Mouse (Mus musculus) heart, postnatal 0 days (tissue): ENCODE results near the gene Asic1. TPM values are rescaled to one million over a fixed set of nuclear protein-coding genes. Genes with fewer than 3 reads are reported as not detected.

Experiments used
- ATAC-seq: fragments of 200-750 bp; cut with Nextera tagmentation; 2 replicates; pipeline ENCODE4 v1.8.0; 2017; ENCODE audit warnings: low read depth, moderate number of reproducible peaks, moderate library complexity; ENCODE audit not compliant: insufficient read depth
- DNase-seq: peaks from one replicate; pipeline ENCODE4 v3.0.0-alpha.2; 2016; ENCODE audit warnings: low spot score
- H3K27ac ChIP-seq: fragments of 300-500 bp; sonication (generic); 2 replicates; pipeline ENCODE4 v1.5.1; 2014; ENCODE audit warnings: low read depth, mild to moderate bottlenecking
- H3K27me3 ChIP-seq: fragments of 300-500 bp; sonication (generic); 2 replicates; pipeline ENCODE4 v1.6.1; 2014; ENCODE audit warnings: low read length, mixed read lengths; ENCODE audit not compliant: control insufficient read depth, insufficient read depth
- H3K36me3 ChIP-seq: fragments of 300-500 bp; sonication (generic); replicated peaks from 2 replicates; pipeline ENCODE4 v1.6.1; 2014; ENCODE audit warnings: low read length, mixed read lengths; ENCODE audit not compliant: control insufficient read depth, insufficient read depth
- H3K4me1 ChIP-seq: fragments of 300-500 bp; sonication (generic); 2 replicates; pipeline ENCODE4 v1.6.1; 2014; ENCODE audit warnings: antibody characterized with exemption; ENCODE audit not compliant: control insufficient read depth, insufficient read depth
- H3K4me2 ChIP-seq: fragments of 300-500 bp; sonication (generic); 2 replicates; pipeline ENCODE4 v1.6.1; 2014; ENCODE audit warnings: low read depth, mild to moderate bottlenecking, low read length, moderate library complexity
- H3K4me3 ChIP-seq: fragments of 300-500 bp; sonication (generic); 2 replicates; pipeline ENCODE4 v1.5.1; 2014; ENCODE audit warnings: low read depth, low read length
- H3K9ac ChIP-seq: fragments of 300-500 bp; sonication (generic); replicated peaks from 2 replicates; pipeline ENCODE4 v1.6.1; 2014; ENCODE audit warnings: low read depth, low read length, mixed read lengths
- H3K9me3 ChIP-seq: fragments of 300-500 bp; sonication (generic); replicated peaks from 2 replicates; pipeline ENCODE4 v1.6.1; 2016; ENCODE audit warnings: low read length; ENCODE audit not compliant: control insufficient read depth
- CTCF ChIP-seq: IDR thresholded peaks from 2 replicates; pipeline ENCODE4 v1.5.1; 2016; ENCODE audit warnings: antibody characterized with exemption, control low read depth, low read depth
- EP300 ChIP-seq: IDR thresholded peaks from 2 replicates; pipeline ENCODE4 v1.6.1; 2016; ENCODE audit warnings: antibody characterized with exemption, low read depth
- WGBS: fragments of 180-500 bp; shearing (Covaris S2); extraction: QIAGEN DNeasy Blood & Tissue Kit; methylation state at CpG from one replicate; pipeline ENCODE4 v1.1.7; 2014; 5-methylcytosine and 5-hydroxymethylcytosine counted together
- polyA plus RNA-seq: library from polyadenylated mRNA; unstranded; fragments of >200 nt; fragmentation: Nextera tagmentation; extraction: Ambion mirVana; gene quantifications from 2 replicates; pipeline ENCODE4 v1.2.1, GENCODE M21; 2015
- total RNA-seq: library from RNA; depleted of rRNA; stranded (reverse); fragments of >200 nt; gene quantifications from 2 replicates; pipeline ENCODE4 v1.2.3, GENCODE M21; 2014; ENCODE audit warnings: low replicate concordance

Gene Asic1
- total and polyA plus RNA-seq, 2 experiments from 2014 or later = 0.11 to 1.3 TPM

- DNase-seq = no peak
- TF ChIP-seq EP300 = no peak
- no peak for TF ChIP-seq CTCF
- ATAC-seq = no peak
- peak overlapping the region; percentile 99 for H3K27ac ChIP-seq
- H3K4me1 ChIP-seq = peaks cover 31% of the 10 kb centered on the region
- peaks cover 24% of the 10 kb centered on the region for H3K36me3 ChIP-seq
- peak overlapping the region; percentile 34; the same call in 1 of the 2 replicates for H3K9ac ChIP-seq
- no peaks in the 10 kb centered on the region for H3K27me3 ChIP-seq
- peak overlapping the region; percentile 70 for H3K4me2 ChIP-seq
- no peak overlapping the region; the same call in 1 of the 2 replicates for H3K4me3 ChIP-seq
- WGBS = 46% methylated on average over 5 of the region's 5 CpGs
- H3K9me3 ChIP-seq = no peaks in the 10 kb centered on the region
Measured at GRCm38 (mm10) chr15:99703676-99704040, 33.5 kb downstream of the Asic1 start.

GRCm38 (mm10) chr15:99704041-99704681 is 34.0 kb downstream of the Asic1 start:
- H3K36me3 ChIP-seq = peaks cover 29% of the 10 kb centered on the region
- no peak for TF ChIP-seq EP300
- TF ChIP-seq CTCF = no peak
- peak overlapping the region; percentile 26 for H3K4me3 ChIP-seq
- DNase-seq = no peak
- no peaks in the 10 kb centered on the region for H3K27me3 ChIP-seq
- H3K9ac ChIP-seq = peak overlapping the region; percentile 36
- H3K9me3 ChIP-seq = no peaks in the 10 kb centered on the region
- peak overlapping the region; percentile 70 for H3K4me2 ChIP-seq
- H3K27ac ChIP-seq = peak overlapping the region; percentile 99
- ATAC-seq = peak; percentile 4; the same call in 1 of the 2 replicates
- peaks cover 31% of the 10 kb centered on the region for H3K4me1 ChIP-seq
- WGBS = 26% methylated on average over 23 of the region's 23 CpGs

GRCm38 (mm10) chr15:99704881-99705280 is 34.7 kb downstream of the Asic1 start:
- peaks cover 31% of the 10 kb centered on the region for H3K4me1 ChIP-seq
- 16% methylated on average over 7 of the region's 7 CpGs for WGBS
- peak overlapping the region; percentile 99 for H3K27ac ChIP-seq
- H3K4me2 ChIP-seq = peak overlapping the region; percentile 70
- H3K9ac ChIP-seq = peak overlapping the region; percentile 36; the same call in 1 of the 2 replicates
- TF ChIP-seq CTCF (no peak), EP300 (no peak)
- H3K4me3 ChIP-seq = peak overlapping the region; percentile 26
- DNase-seq = peak; percentile 83
- ATAC-seq = peak; percentile 64
- no peaks in the 10 kb centered on the region for H3K9me3 ChIP-seq
- no peaks in the 10 kb centered on the region for H3K27me3 ChIP-seq
- H3K36me3 ChIP-seq = peaks cover 36% of the 10 kb centered on the region

- ATAC-seq (no peak), DNase-seq (peak; percentile 69)
- peak within 1 kb of the TSS; percentile 26 for H3K4me3 ChIP-seq
- WGBS = 64% methylated on average over 11 of the region's 11 CpGs
- peak within 1 kb of the TSS; percentile 99 for H3K27ac ChIP-seq
- TF ChIP-seq CTCF (peak; percentile 74), EP300 (no peak)
- no peaks in the 10 kb centered on the region for H3K27me3 ChIP-seq
- peaks cover 31% of the 10 kb centered on the region for H3K4me1 ChIP-seq
- no peaks in the 10 kb centered on the region for H3K9me3 ChIP-seq
- peaks cover 43% of the 10 kb centered on the region for H3K36me3 ChIP-seq
- peak within 1 kb of the TSS; percentile 36 for H3K9ac ChIP-seq
- H3K4me2 ChIP-seq = peak within 1 kb of the TSS; percentile 70
Measured at GRCm38 (mm10) chr15:99705440-99706048, 35.4 kb downstream of the Asic1 start, which contains the start of gene Gm17349. Gm17349 (minus strand) TSS chr15:99705490.

- Histone ChIP-seq H3K4me1 (peaks cover 19% of the 10 kb centered on the region), H3K36me3 (peaks cover 69% of the 10 kb centered on the region), H3K9me3 (no peaks in the 10 kb centered on the region), H3K9ac (no peak overlapping the region), H3K4me3 (no peak overlapping the region), H3K27me3 (no peaks in the 10 kb centered on the region), H3K4me2 (no peak overlapping the region), H3K27ac (no peak overlapping the region)
- no peak for DNase-seq
- no peak for TF ChIP-seq CTCF
- TF ChIP-seq EP300 = no peak
- no peak for ATAC-seq
- 93% methylated on average over 13 of the region's 13 CpGs for WGBS
Measured at GRCm38 (mm10) chr15:99708176-99708575, 38.0 kb downstream of the Asic1 start.
